Mouse (Mus musculus) thymus, postnatal 0 days (tissue): Measurements from ENCODE around the gene Irf3. TPM values are rescaled to one million over a fixed set of nuclear protein-coding genes. Genes with fewer than 3 reads are reported as not detected.
"Not testable (repeated sequence)": the region's sequence is repeated elsewhere in the genome, so short reads cannot be mapped to it uniquely, and the experiment has no call there.

Source experiments
- DNase-seq: peaks from one replicate; pipeline ENCODE4 v3.0.0-alpha.2; 2015; ENCODE audit warnings: low spot score
- polyA plus RNA-seq: library from polyadenylated mRNA; unstranded; fragments of >200 nt; fragmentation: Nextera tagmentation; extraction: Ambion mirVana; gene quantifications from 2 replicates; pipeline ENCODE4 v1.2.1, GENCODE M21; 2015

Gene Irf3
- polyA plus RNA-seq, 1 experiment from 2014 or later, result 145 TPM

GRCm38 (mm10) chr7:45007141-45007540, 9.7 kb downstream of the Irf3 start:
- DNase-seq, result no peak

GRCm38 (mm10) chr7:45007846-45008245, 10.4 kb downstream of the Irf3 start:
- no peak for DNase-seq

- no peak for DNase-seq
Measured at GRCm38 (mm10) chr7:45008411-45008810, 11.0 kb downstream of the Irf3 start.

GRCm38 (mm10) chr7:45012011-45012410, 14.6 kb downstream of the Irf3 start:
- no peak for DNase-seq

GRCm38 (mm10) chr7:45012824-45013223, 15.4 kb downstream of the Irf3 start:
- DNase-seq, result no peak

- no peak for DNase-seq
Measured at GRCm38 (mm10) chr7:45013366-45014095, 16.1 kb downstream of the Irf3 start.

- DNase-seq, result no peak
Measured at GRCm38 (mm10) chr7:45014096-45014451, 16.6 kb downstream of the Irf3 start.

- DNase-seq, result no peak
Measured at GRCm38 (mm10) chr7:45015344-45015956, 18.0 kb downstream of the Irf3 start.

GRCm38 (mm10) chr7:45015957-45016612, 18.6 kb downstream of the Irf3 start, which contains the start of gene Scaf1:
Scaf1 (minus strand) TSS chr7:45016363.
- DNase-seq, result peak; percentile 100

GRCm38 (mm10) chr7:45016761-45017160, 19.3 kb downstream of the Irf3 start:
- DNase-seq, result peak; percentile 18

GRCm38 (mm10) chr7:45017242-45018061, 20.0 kb downstream of the Irf3 start, which contains the start of gene Rras:
Rras (plus strand) TSS chr7:45017961.
- DNase-seq, result peak; percentile 86

GRCm38 (mm10) chr7:45019031-45019571, 21.7 kb downstream of the Irf3 start:
- no peak for DNase-seq

- DNase-seq, result no peak
Measured at GRCm38 (mm10) chr7:45020225-45020624, 22.8 kb downstream of the Irf3 start.

GRCm38 (mm10) chr7:45023711-45024110, 26.3 kb downstream of the Irf3 start:
- DNase-seq, result not testable (repeated sequence)

- DNase-seq, result no peak
Measured at GRCm38 (mm10) chr7:45024281-45025248, 27.1 kb downstream of the Irf3 start.

GRCm38 (mm10) chr7:45025601-45026220, 28.3 kb downstream of the Irf3 start:
- DNase-seq, result no peak

- DNase-seq, result no peak
Measured at GRCm38 (mm10) chr7:45026256-45026655, 28.8 kb downstream of the Irf3 start.

- DNase-seq, result no peak
Measured at GRCm38 (mm10) chr7:45027761-45028160, 30.3 kb downstream of the Irf3 start.

GRCm38 (mm10) chr7:45028351-45028750, 30.9 kb downstream of the Irf3 start:
- DNase-seq, result no peak

GRCm38 (mm10) chr7:45029995-45030394, 32.5 kb downstream of the Irf3 start:
- DNase-seq, result no peak
